Mouse (Mus musculus) fat pad, adult 2 months (tissue): ENCODE results near the gene Mavs.
"Not testable (repeated sequence)": the region's sequence is repeated elsewhere in the genome, so short reads cannot be mapped to it uniquely, and the experiment has no call there.

ENCODE experiments used
- DNase-seq: peaks from one replicate; pipeline ENCODE4 v3.0.0-alpha.2; 2011; ENCODE audit warnings: low read depth, low spot score; ENCODE audit errors: extremely low read depth

Mavs gene

GRCm38 (mm10) chr2:131209969-131210792 lies 23.7 kb upstream of the Mavs start:
- no peak for DNase-seq

GRCm38 (mm10) chr2:131211026-131211615 lies 22.7 kb upstream of the Mavs start:
- DNase-seq, result no peak

GRCm38 (mm10) chr2:131213773-131214172 lies 20.1 kb upstream of the Mavs start:
- no peak for DNase-seq

- no peak for DNase-seq
Observed at GRCm38 (mm10) chr2:131215941-131216858, 17.7 kb upstream of the Mavs start.

- DNase-seq, result no peak
Observed at GRCm38 (mm10) chr2:131220030-131220429, 13.8 kb upstream of the Mavs start.

- no peak for DNase-seq
Observed at GRCm38 (mm10) chr2:131221853-131222515, 11.9 kb upstream of the Mavs start.

- no peak for DNase-seq
Observed at GRCm38 (mm10) chr2:131222562-131222961, 11.3 kb upstream of the Mavs start.

- DNase-seq, result no peak
Observed at GRCm38 (mm10) chr2:131223569-131223968, 10.3 kb upstream of the Mavs start.

GRCm38 (mm10) chr2:131225178-131225577 lies 8.7 kb upstream of the Mavs start:
- DNase-seq, result no peak

DNA sequence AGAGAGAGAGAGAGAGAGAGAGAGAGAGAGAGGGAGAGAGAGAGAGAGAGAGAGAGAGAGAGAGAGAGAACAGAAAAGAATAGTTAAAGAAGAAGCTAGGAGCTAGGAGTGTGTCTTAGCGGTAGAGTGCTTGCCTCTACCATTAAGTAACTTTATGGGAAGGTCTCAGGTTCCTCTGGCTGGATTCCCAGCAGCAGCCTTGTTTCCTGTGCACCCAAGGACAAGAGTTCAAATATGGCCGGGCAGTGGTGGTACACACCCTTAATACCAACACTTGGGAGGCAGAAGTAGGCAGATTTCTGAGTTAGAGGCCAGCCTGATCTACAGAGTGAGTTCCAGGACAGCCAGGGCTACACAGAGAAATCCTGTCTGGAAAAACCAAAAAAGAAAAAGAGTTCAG lies 7.2 kb upstream of the Mavs start:
- not testable (repeated sequence) for DNase-seq

DNA sequence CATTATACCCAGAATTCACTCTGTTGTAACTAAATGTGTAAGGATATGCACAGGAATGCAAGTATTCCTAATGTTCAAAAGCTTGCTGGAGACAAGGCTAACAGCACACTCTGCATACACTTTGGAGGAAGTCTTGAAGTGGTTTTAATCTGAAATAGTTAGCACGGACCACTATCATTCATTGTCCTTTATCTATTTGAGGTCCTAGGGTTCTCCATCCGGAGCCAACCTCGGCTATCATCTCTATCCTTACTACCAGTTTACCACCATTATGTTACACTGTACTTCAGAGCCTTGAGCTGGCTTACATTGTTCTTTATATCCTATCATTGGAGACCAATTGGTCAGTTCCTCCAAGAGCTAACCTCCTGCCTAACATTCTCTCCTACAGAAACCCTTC lies 6.6 kb upstream of the Mavs start:
- DNase-seq, result no peak

DNA sequence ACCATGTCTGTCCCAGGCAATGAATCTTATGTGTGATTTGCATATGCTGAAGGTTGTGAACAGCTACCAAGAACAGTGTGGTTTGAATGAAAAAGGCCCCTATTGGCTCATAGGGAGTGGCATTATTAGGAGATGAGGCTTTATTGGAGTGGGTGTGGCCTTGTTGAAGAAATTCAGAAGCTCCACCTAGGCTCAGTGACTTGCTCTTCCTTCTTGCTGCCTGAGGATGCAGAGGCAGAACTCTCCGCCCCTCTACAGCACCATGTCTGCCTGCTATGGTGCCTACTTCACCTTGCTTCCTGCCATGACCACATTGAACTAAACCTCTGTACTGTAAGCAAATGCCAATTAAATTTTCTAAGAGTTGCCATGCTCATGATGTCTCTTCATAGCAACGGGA lies 1.3 kb upstream of the Mavs start:
- no peak for DNase-seq

DNA sequence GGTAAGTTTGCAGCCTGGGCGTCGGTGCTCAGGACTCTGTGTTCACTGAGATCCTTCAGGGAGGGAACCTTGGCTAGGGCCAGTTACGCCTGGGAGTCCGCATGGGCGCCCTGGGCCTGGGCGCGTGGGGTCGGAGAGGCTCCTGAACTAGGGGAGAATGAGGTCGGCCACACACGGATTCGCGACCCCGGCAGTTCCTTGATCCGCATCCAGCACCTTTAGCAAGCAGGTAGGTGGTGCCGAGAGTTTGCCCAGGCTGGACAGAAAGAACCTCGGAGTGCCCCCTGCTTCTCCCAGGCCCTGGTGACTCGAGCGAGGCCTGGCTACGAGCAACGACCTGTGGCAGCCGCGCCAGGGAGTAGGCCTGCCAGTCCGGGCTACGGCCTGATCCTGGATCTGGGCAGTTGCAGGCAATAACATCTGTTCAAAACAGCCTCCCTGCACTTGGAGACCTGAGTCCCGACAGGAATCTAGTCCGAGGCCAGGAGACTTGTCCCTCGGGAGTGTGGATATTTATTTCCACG lies 326 bp downstream of the Mavs start:
- DNase-seq, result no peak

GRCm38 (mm10) chr2:131234970-131235635 lies 1.2 kb downstream of the Mavs start:
- no peak for DNase-seq

DNA sequence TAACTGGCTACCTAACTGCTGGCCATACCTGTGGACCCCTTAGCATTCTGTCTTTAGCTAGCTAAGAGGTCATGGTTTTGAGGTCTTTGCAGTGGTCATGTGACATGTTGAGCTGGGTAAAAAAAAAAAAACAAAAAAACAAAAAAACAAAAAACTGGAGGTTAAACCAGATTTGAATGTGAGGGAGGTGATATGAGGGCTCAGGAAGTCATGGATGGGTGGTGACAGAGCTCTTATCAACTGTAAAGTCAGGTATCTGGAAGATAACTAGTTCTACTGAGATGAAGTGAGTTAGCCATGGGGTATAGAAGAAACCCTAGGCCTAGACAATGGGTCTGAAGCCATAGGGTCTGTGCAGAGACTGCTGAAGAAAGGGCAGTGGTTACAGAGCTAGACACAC lies 8.3 kb downstream of the Mavs start:
- DNase-seq, result no peak

DNA sequence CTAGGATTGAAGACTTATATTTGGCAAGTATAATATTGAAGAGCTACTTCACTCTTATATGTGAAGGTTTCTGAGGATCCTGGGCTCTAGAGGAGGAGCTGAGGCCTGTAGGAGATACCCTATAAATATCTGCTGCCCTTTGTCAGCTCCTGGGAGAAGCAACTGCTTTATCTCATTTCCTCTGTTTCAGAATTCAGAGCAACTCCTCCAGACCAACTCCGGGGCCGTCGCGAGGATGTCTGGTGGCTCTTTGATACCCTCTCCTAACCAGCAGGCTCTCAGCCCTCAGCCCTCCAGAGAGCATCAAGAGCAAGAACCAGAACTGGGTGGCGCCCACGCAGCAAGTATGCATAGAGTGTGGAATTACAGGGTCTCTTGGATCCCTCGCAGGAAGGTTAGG lies 9.1 kb downstream of the Mavs start:
- no peak for DNase-seq

- no peak for DNase-seq
Observed at GRCm38 (mm10) chr2:131253681-131254328, 19.9 kb downstream of the Mavs start.

GRCm38 (mm10) chr2:131254329-131254713 lies 20.5 kb downstream of the Mavs start:
- DNase-seq, result no peak

DNA sequence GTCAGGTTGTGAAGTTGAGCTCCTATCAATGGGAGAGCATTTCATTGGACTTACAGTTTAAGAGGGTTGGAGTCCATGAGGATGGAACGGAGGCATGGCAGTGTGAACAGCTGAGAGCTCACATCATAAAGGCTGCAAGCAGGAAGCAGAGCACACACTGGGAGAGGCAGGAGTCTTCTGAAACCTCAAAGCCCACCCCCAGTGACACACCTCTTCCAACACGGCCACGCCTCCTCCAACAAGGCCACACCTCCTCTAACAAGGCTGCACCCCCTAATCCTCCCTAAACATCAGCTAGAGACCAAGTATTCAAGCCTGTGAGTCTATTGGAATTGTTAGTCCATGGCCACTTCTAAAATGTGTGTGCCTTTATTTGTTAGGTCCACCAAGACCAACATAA lies 21.9 kb downstream of the Mavs start:
- no peak for DNase-seq

GRCm38 (mm10) chr2:131258693-131259092 lies 24.8 kb downstream of the Mavs start:
- DNase-seq, result no peak
